25 mouse cellular contexts compared by ENCODE assay signal in the genomic region with DNA sequence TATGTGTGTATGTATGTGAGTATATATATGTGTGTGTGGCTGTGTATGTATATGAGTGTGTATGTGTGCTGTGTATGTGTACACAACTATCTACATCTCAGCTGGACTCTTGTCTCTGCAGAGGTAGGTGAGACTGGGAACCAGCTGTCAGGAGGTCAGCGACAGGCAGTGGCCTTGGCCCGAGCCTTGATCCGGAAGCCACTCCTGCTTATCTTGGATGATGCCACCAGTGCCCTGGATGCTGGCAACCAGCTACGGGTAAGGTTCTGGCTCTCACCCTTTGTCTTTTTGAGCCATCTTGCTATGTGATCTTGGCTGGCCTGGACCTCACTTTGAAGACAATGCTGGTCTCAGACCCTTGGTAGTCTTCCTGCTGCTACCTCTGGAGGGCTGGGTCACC. TPM values are rescaled to one million over a fixed set of nuclear protein-coding genes. Genes with fewer than 3 reads are reported as not detected.
DNase-seq lines count a peak whose midpoint lies in the region; ATAC-seq and TF ChIP-seq lines count a peak whose summit lies in the region.
"Had no signal": no experiment of that assay in that cellular context is flagged by ENCODE, and none has a peak within 500 bp of the region (broad histone marks: within the 10 kb centered on the region; RNA-seq: fewer than 3 reads in every experiment).

No protein-coding gene starts in this region.

- H3K27ac ChIP-seq in liver, adult 2 months (replicated peaks; ENCODE audit: insufficient read depth, low read depth, low read length) = no peak overlapping the region
- no peak overlapping the region for H3K27ac ChIP-seq in liver, postnatal 0 days (ENCODE audit: low read depth)
- H3K27ac ChIP-seq in spleen, adult 2 months (ENCODE audit: insufficient read depth, low read length) = 0 out of 2 replicates have a peak overlapping the region, but pooled peaks have one; percentile 4
- peak overlapping the region; percentile 35 for H3K27ac ChIP-seq in CH12.LX (ENCODE audit: insufficient read depth, low read depth)

- TF ChIP-seq CTCF in liver, adult 2 months (IDR thresholded peaks at IDR 0.05; ENCODE audit: low read depth, low read length) = no peak
- TF ChIP-seq CTCF in liver, postnatal 0 days (IDR thresholded peaks at IDR 0.05; ENCODE audit: low read depth) = no peak
- no peak for TF ChIP-seq CTCF in spleen, adult 2 months (IDR thresholded peaks at IDR 0.05; ENCODE audit: extremely low read depth, insufficient read depth, insufficient read length, insufficient replicate concordance)
- no peak for TF ChIP-seq CTCF in CH12.LX (conservative IDR thresholded peaks at IDR 0.05 in 1 of 2, IDR thresholded peaks at IDR 0.05 in 1 of 2; ENCODE audit: low read depth in 2 of 2, low read length in 2 of 2)

- TF ChIP-seq EP300 in liver, postnatal 0 days (IDR thresholded peaks at IDR 0.05; ENCODE audit: low read depth) = no peak
- no peak for TF ChIP-seq EP300 in CH12.LX (IDR thresholded peaks at IDR 0.05; ENCODE audit: low read length)

- peaks cover 11% of the 10 kb centered on the region for H3K4me1 ChIP-seq in liver, adult 2 months (ENCODE audit: control insufficient read depth, insufficient read depth, low read length)
- peaks cover 9% of the 10 kb centered on the region for H3K4me1 ChIP-seq in liver, postnatal 0 days (ENCODE audit: insufficient read depth)
- peaks cover 6% of the 10 kb centered on the region; the same call in 1 of the 2 replicates for H3K4me1 ChIP-seq in spleen, adult 2 months (ENCODE audit: control insufficient read depth, insufficient read depth, insufficient read length)
- peaks cover 32 to 67% of the 10 kb centered on the region in 2 experiments for H3K4me1 ChIP-seq in CH12.LX (ENCODE audit: control insufficient read depth in 1 of 2, insufficient read depth in 2 of 2)

- H3K4me2 ChIP-seq in liver, postnatal 0 days (ENCODE audit: low read depth, low read length) = no peak overlapping the region
- H3K4me2 ChIP-seq in CH12.LX (ENCODE audit: insufficient read depth, low read depth, poor library complexity, severe bottlenecking) = 0 out of 2 replicates have a peak overlapping the region, but pooled peaks have one; percentile 17

- no peaks in the 10 kb centered on the region; the same call in 1 of the 2 replicates for H3K36me3 ChIP-seq in liver, adult 2 months (ENCODE audit: control insufficient read depth, insufficient read depth, low read length)
- H3K36me3 ChIP-seq in liver, postnatal 0 days (replicated peaks; ENCODE audit: insufficient read depth, low read length) = peaks cover 34% of the 10 kb centered on the region
- H3K36me3 ChIP-seq in spleen, adult 2 months (ENCODE audit: control insufficient read depth, insufficient read depth, low read length) = peaks cover 45% of the 10 kb centered on the region
- H3K36me3 ChIP-seq in CH12.LX (replicated peaks in 1 of 2; ENCODE audit: control insufficient read depth in 1 of 2, insufficient read depth in 1 of 2, low read length in 1 of 2) = peaks cover 62 to 76% of the 10 kb centered on the region in 2 experiments

- 18% methylated on average over 4 of the region's 4 CpGs for WGBS in liver, adult 2 months
- 79% methylated on average over 4 of the region's 4 CpGs for WGBS in liver, postnatal 0 days (ENCODE audit: insufficient replicate concordance)
- WGBS in spleen, adult 2 months = 81% methylated on average over 4 of the region's 4 CpGs

- in situ Hi-C loops in CH12.LX (cut with MboI; ENCODE audit: low pct_ligation_motif_present, low pct_unique_long_range_greater_than_20kb, low sequenced_read_pairs) = no loop called here

- no peak overlapping the region for H3K4me3 ChIP-seq in liver, adult 2 months (ENCODE audit: insufficient read depth, low read depth, low read length)
- no peak overlapping the region for H3K4me3 ChIP-seq in liver, postnatal 0 days (ENCODE audit: low read depth, low read length)
- H3K4me3 ChIP-seq in spleen, adult 2 months (ENCODE audit: extremely low read depth, insufficient read depth, insufficient read length) = no peak overlapping the region
- no peak overlapping the region for H3K4me3 ChIP-seq in CH12.LX (replicated peaks in 1 of 3; ENCODE audit: low read depth in 2 of 3, low read length in 2 of 3, poor library complexity in 1 of 3)

- H3K9me3 ChIP-seq in liver, postnatal 0 days (ENCODE audit: low read length) = no peaks in the 10 kb centered on the region
- H3K9me3 ChIP-seq in CH12.LX (replicated peaks; ENCODE audit: low read length) = no peaks in the 10 kb centered on the region
- H3K9me3 ChIP-seq: G1E had no signal

- TF ChIP-seq RAD21 in CH12.LX (IDR thresholded peaks at IDR 0.05; ENCODE audit: low read depth, low read length) = no peak

- no peak for ATAC-seq in liver, postnatal 0 days
- ATAC-seq: activated CD4-positive, CD25-positive, alpha-beta regulatory T cell, adult 4 months; CD4-positive, CD25-positive, alpha-beta regulatory T cell, adult 4 months; Patski had no signal

- no peaks in the 10 kb centered on the region for H3K27me3 ChIP-seq in liver, adult 2 months (ENCODE audit: control insufficient read depth, insufficient read depth, low read length)
- H3K27me3 ChIP-seq in liver, postnatal 0 days (ENCODE audit: insufficient read depth, low read length) = peaks cover 3% of the 10 kb centered on the region; the same call in 1 of the 2 replicates
- no peaks in the 10 kb centered on the region for H3K27me3 ChIP-seq in spleen, adult 2 months (ENCODE audit: control insufficient read depth, insufficient read depth, low read length)
- no peaks in the 10 kb centered on the region for H3K27me3 ChIP-seq in CH12.LX (replicated peaks)
- H3K27me3 ChIP-seq: Patski had no signal

- DNase-seq in adrenal gland, adult 2 months = peak; percentile 53
- no peak for DNase-seq in adrenal gland, postnatal 4 days (ENCODE audit: low spot score in 2 of 2)
- peak; percentile 77 for DNase-seq in liver, adult 2 months (ENCODE audit: extremely low read depth, low read depth, low spot score)
- no peak for DNase-seq in liver, postnatal 0 days
- no peak for DNase-seq in spleen, adult 2 months (ENCODE audit: low read depth in 1 of 2, low spot score in 2 of 2)
- no peak for DNase-seq in spleen, adult 18-20 months
- DNase-seq in CH12.LX (ENCODE audit: extremely low read depth) = no peak
- no peak for DNase-seq in lung, postnatal 14 days
- DNase-seq: adrenal gland, adult 8-10 months; adrenal gland, postnatal 10 days; adrenal gland, postnatal 14 days; adrenal gland, postnatal 25 days; adrenal gland, postnatal 36 days; B cell, adult 2 months; cerebellum, adult 11 months; cerebellum, adult 11-12 months; cerebellum, adult 18-20 months; cerebellum, adult 2 months; cerebellum, adult 8-10 months had no signal

- no peaks in the 10 kb centered on the region for H3K79me2 ChIP-seq in liver, adult 2 months (ENCODE audit: control insufficient read depth, insufficient read depth, low read length)
- H3K79me2 ChIP-seq in CH12.LX (replicated peaks; ENCODE audit: control insufficient read depth, extremely low read depth, insufficient read depth, poor library complexity, severe bottlenecking) = peaks cover 68% of the 10 kb centered on the region

- no peak overlapping the region for H3K9ac ChIP-seq in liver, adult 2 months (ENCODE audit: low read depth, low read length)
- H3K9ac ChIP-seq in liver, postnatal 0 days (replicated peaks) = no peak overlapping the region
- no peak overlapping the region for H3K9ac ChIP-seq in CH12.LX (ENCODE audit: insufficient read depth, low read depth)

- dilution Hi-C loops in CH12.LX (cut with MboI; ENCODE audit: extremely low pct_ligation_motif_present, extremely low pct_unique_long_range_greater_than_20kb, low sequenced_read_pairs) = no loop called here

- no peak for TF ChIP-seq POLR2A in liver, adult 2 months (IDR thresholded peaks at IDR 0.05; ENCODE audit: extremely low read depth, insufficient read depth, low read length)
- TF ChIP-seq POLR2A in spleen, adult 2 months (IDR thresholded peaks at IDR 0.05; ENCODE audit: low read depth, low read length) = no peak
- no peak for TF ChIP-seq POLR2A in CH12.LX (IDR thresholded peaks at IDR 0.05; ENCODE audit: low read depth, low read length)

RNA-seq across cellular contexts. Expression of a gene that starts 2.8 kb away (rescaled TPM):
- total RNA-seq in adrenal gland, adult 2 months (2021) = 10 to 100 TPM; 21.8 to 41.4 TPM
- 49.6 and 68.0 TPM in 2 replicates for polyA plus RNA-seq in adrenal gland, adult 2 months (2012; rRNA removed)
- total RNA-seq in adrenal gland, postnatal 4 days (2021) = 10 to 100 TPM; 25.0 to 27.4 TPM
- 66.9 and 101 TPM in 2 replicates for total RNA-seq in liver, adult 2 months (2014; rRNA removed)
- polyA plus RNA-seq in liver, adult 2 months (2012; rRNA removed) = 56.7 and 80.3 TPM in 2 replicates
- 49.7 and 51.6 TPM in 2 replicates for polyA plus RNA-seq in liver, postnatal 0 days (2015; fragmentation: Nextera tagmentation; extraction: Ambion mirVana)
- 260 and 307 TPM in 2 replicates for polyA plus RNA-seq in spleen, adult 2 months (2012; rRNA removed)
- total RNA-seq in CH12.LX (2012; rRNA removed) (989 and 1,092 TPM in 2 replicates), CH12.LX (2014; rRNA removed) (846 and 857 TPM in 2 replicates)
- polyA plus RNA-seq in CH12.LX (2012; ENCODE audit: insufficient read length, low read depth) = 652 and 654 TPM in 2 replicates

RNA-seq across cellular contexts. Expression of a gene that starts 7.2 kb away (rescaled TPM):
- 10 to 100 TPM; 12.1 to 20.6 TPM for total RNA-seq in adrenal gland, adult 2 months (2021)
- polyA plus RNA-seq in adrenal gland, adult 2 months (2012; rRNA removed) = 45.1 and 54.8 TPM in 2 replicates
- total RNA-seq in adrenal gland, postnatal 4 days (2021) = 10 to 100 TPM; 12.6 to 15.0 TPM
- total RNA-seq in liver, adult 2 months (2014; rRNA removed) = 23.3 and 38.1 TPM in 2 replicates
- 38.0 and 41.5 TPM in 2 replicates for polyA plus RNA-seq in liver, adult 2 months (2012; rRNA removed)
- polyA plus RNA-seq in liver, postnatal 0 days (2015; fragmentation: Nextera tagmentation; extraction: Ambion mirVana) = 20.4 and 22.9 TPM in 2 replicates
- 159 and 225 TPM in 2 replicates for polyA plus RNA-seq in spleen, adult 2 months (2012; rRNA removed)
- total RNA-seq in CH12.LX (2012; rRNA removed) = 435 and 547 TPM in 2 replicates
- 156 and 159 TPM in 2 replicates for total RNA-seq in CH12.LX (2014; rRNA removed)
- 192 and 196 TPM in 2 replicates for polyA plus RNA-seq in CH12.LX (2012; ENCODE audit: insufficient read length, low read depth)

RNA-seq across cellular contexts. Expression of a gene that starts 7.4 kb away (rescaled TPM):
- total RNA-seq in adrenal gland, adult 2 months (2021) = 10 to 100 TPM; 15.4 to 19.1 TPM
- polyA plus RNA-seq in adrenal gland, adult 2 months (2012; rRNA removed) = 44.5 and 44.9 TPM in 2 replicates
- total RNA-seq in adrenal gland, postnatal 4 days (2021) = 10 to 100 TPM; 20.8 to 22.1 TPM
- 15.1 and 17.3 TPM in 2 replicates for total RNA-seq in liver, adult 2 months (2014; rRNA removed)
- polyA plus RNA-seq in liver, adult 2 months (2012; rRNA removed) = 18.8 and 23.5 TPM in 2 replicates
- 8.8 and 9.3 TPM in 2 replicates for polyA plus RNA-seq in liver, postnatal 0 days (2015; fragmentation: Nextera tagmentation; extraction: Ambion mirVana)
- polyA plus RNA-seq in spleen, adult 2 months (2012; rRNA removed) = 144 and 178 TPM in 2 replicates
- 164 and 184 TPM in 2 replicates for total RNA-seq in CH12.LX (2012; rRNA removed)
- total RNA-seq in CH12.LX (2014; rRNA removed) = 90.1 and 102 TPM in 2 replicates
- polyA plus RNA-seq in CH12.LX (2012; ENCODE audit: insufficient read length, low read depth) = 157 and 161 TPM in 2 replicates

RNA-seq across cellular contexts. Expression of a gene that starts 8.6 kb away (rescaled TPM):
- total RNA-seq in adrenal gland, adult 2 months (2021) = 10 to 100 TPM; 43.6 to 55.6 TPM
- 61.0 and 64.1 TPM in 2 replicates for polyA plus RNA-seq in adrenal gland, adult 2 months (2012; rRNA removed)
- total RNA-seq in adrenal gland, postnatal 4 days (2021) = 10 to 100 TPM; 32.9 to 33.2 TPM
- 14.4 and 15.2 TPM in 2 replicates for total RNA-seq in liver, adult 2 months (2014; rRNA removed)
- 18.4 and 24.6 TPM in 2 replicates for polyA plus RNA-seq in liver, adult 2 months (2012; rRNA removed)
- 9.8 and 10.5 TPM in 2 replicates for polyA plus RNA-seq in liver, postnatal 0 days (2015; fragmentation: Nextera tagmentation; extraction: Ambion mirVana)
- polyA plus RNA-seq in spleen, adult 2 months (2012; rRNA removed) = 83.0 and 111 TPM in 2 replicates
- total RNA-seq in CH12.LX (2012; rRNA removed) (110 and 116 TPM in 2 replicates), CH12.LX (2014; rRNA removed) (54.8 and 62.2 TPM in 2 replicates)
- polyA plus RNA-seq in CH12.LX (2012; ENCODE audit: insufficient read length, low read depth) = 121 and 124 TPM in 2 replicates

RNA-seq across cellular contexts. Expression of a gene that starts 41.9 kb away (rescaled TPM):
- 10 to 100 TPM in 1 of 2 experiments, 1 to 10 TPM in 1; 6.4 to 12.3 TPM for total RNA-seq in adrenal gland, adult 2 months (2021)
- polyA plus RNA-seq in adrenal gland, adult 2 months (2012; rRNA removed) = 32.6 and 33.3 TPM in 2 replicates
- 1 to 10 TPM; 1.9 to 3.8 TPM for total RNA-seq in adrenal gland, postnatal 4 days (2021)
- total RNA-seq in liver, adult 2 months (2014; rRNA removed) = 4.2 and 6.6 TPM in 2 replicates
- 8.3 and 14.5 TPM in 2 replicates for polyA plus RNA-seq in liver, adult 2 months (2012; rRNA removed)
- polyA plus RNA-seq in liver, postnatal 0 days (2015; fragmentation: Nextera tagmentation; extraction: Ambion mirVana) = 3.9 and 4.0 TPM in 2 replicates
- polyA plus RNA-seq in spleen, adult 2 months (2012; rRNA removed) = 322 and 426 TPM in 2 replicates
- total RNA-seq in CH12.LX (2012; rRNA removed) = 60.7 and 67.0 TPM in 2 replicates
- 77.4 and 102 TPM in 2 replicates for total RNA-seq in CH12.LX (2014; rRNA removed)
- 147 and 149 TPM in 2 replicates for polyA plus RNA-seq in CH12.LX (2012; ENCODE audit: insufficient read length, low read depth)
- total RNA-seq: MEL had no signal
- polyA plus RNA-seq: C2C12 had no signal

Comparison
In these comparisons a context has a peak if more than half of its experiments do, and no peak if none do; other contexts are left out.
1. DNase-seq: peak in adrenal gland, adult 2 months (single experiment) and liver, adult 2 months (single experiment); none in adrenal gland, postnatal 4 days (0 of 2), liver, postnatal 0 days (single experiment), spleen, adult 2 months (0 of 2), spleen, adult 18-20 months (0 of 2), CH12.LX (single experiment) and lung, postnatal 14 days (single experiment).
2. H3K27ac ChIP-seq: peak in spleen, adult 2 months (single experiment) and CH12.LX (single experiment); none in liver, adult 2 months (single experiment) and liver, postnatal 0 days (single experiment).